Mouse (Mus musculus): Measurements from ENCODE around the gene Kif1b. TPM values are rescaled to one million over a fixed set of nuclear protein-coding genes. Genes with fewer than 3 reads are reported as not detected.

Gene Kif1b
- polyA plus RNA-seq, 1 experiment from 2014 or later = 15.2 TPM

DNA sequence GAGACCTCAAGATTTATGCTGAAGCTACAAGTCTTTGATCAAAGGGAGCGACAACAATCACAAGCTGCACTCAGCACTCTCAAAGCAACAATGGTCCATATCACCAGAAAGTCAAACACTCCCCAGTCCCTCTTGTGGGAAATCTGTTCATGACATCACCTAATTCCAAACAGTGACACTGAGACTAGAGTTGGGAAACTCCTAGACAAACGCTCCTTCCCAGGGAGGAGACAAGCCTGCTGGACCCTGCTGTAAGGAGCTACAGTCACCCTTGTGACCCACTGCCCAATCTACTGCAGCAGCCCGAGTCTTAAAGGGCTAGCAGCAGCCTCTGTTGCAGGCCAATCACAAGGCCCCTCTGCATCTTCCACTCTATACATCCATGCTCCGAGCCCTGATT, 127.9 kb downstream of the Kif1b start:
- Histone ChIP-seq H3K4me3 (ENCODE audit: low read depth, low read length) (no peak overlapping the region), H3K4me1 (replicated peaks; ENCODE audit: control insufficient read depth, insufficient read depth, low read length) (no peaks in the 10 kb centered on the region), H3K36me3 (ENCODE audit: control insufficient read depth, insufficient read depth) (peaks cover 49% of the 10 kb centered on the region), H3K9me3 (ENCODE audit: control insufficient read depth) (no peaks in the 10 kb centered on the region), H3K27ac (ENCODE audit: low read depth, low read length) (0 out of 2 replicates have a peak overlapping the region, but pooled peaks have one; percentile 15), H3K27me3 (replicated peaks; ENCODE audit: control insufficient read depth, insufficient read depth, low read length) (no peaks in the 10 kb centered on the region), H3K4me2 (replicated peaks; ENCODE audit: low read depth) (no peak overlapping the region), H3K9ac (ENCODE audit: low read depth, low read length) (no peak overlapping the region)
- no peak for TF ChIP-seq CTCF (IDR thresholded peaks at IDR 0.05; ENCODE audit: low read depth)
- ATAC-seq = no peak
- WGBS = 65% methylated on average over 4 of the region's 4 CpGs

DNA sequence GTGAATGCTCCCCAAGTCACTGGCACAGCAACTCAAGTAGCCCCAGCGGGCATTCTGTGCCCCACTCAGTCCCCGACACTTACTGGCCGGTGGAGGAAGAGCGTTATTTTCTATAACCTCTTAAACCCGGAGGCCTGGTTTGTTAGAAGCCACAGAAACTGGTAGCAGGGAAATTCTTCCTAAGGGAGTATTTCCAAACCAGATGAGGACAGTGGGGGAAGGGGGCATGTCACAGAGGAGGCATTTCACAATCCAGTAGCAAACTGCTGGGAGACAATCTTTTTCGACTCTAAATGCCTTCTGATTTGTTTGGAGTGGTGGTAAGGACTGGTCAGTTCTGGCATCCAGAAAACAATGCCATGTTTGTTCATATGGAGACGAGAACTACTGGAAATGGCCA, 128.3 kb downstream of the Kif1b start:
- ATAC-seq = no peak
- no peak overlapping the region for H3K9ac ChIP-seq (ENCODE audit: low read depth, low read length)
- no peak overlapping the region for H3K4me3 ChIP-seq (ENCODE audit: low read depth, low read length)
- TF ChIP-seq CTCF (IDR thresholded peaks at IDR 0.05; ENCODE audit: low read depth) = no peak
- no peaks in the 10 kb centered on the region for H3K4me1 ChIP-seq (replicated peaks; ENCODE audit: control insufficient read depth, insufficient read depth, low read length)
- no peaks in the 10 kb centered on the region for H3K27me3 ChIP-seq (replicated peaks; ENCODE audit: control insufficient read depth, insufficient read depth, low read length)
- H3K4me2 ChIP-seq (replicated peaks; ENCODE audit: low read depth) = no peak overlapping the region
- peaks cover 45% of the 10 kb centered on the region for H3K36me3 ChIP-seq (ENCODE audit: control insufficient read depth, insufficient read depth)
- WGBS = 84% methylated on average over 7 of the region's 7 CpGs
- no peaks in the 10 kb centered on the region for H3K9me3 ChIP-seq (ENCODE audit: control insufficient read depth)
- 0 out of 2 replicates have a peak overlapping the region, but pooled peaks have one; percentile 15 for H3K27ac ChIP-seq (ENCODE audit: low read depth, low read length)

DNA sequence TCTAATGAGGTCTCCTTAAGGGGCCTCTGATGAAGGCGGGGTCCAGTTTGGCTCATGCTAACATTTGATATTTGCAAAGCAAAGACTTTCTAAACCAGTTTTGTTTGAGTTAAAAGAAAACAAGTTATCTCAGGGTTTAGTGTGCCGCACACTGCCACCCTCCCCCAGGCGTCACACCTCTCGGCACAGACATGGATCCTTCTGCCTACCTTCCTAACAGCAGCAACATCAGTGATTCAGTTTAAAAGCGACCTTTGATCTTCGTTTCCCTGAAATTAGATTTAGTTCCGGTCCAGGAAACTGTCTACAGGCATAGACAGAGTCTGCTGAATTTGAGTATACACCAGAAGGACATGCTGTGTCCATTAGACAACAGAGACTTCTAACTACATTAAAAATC, 129.2 kb downstream of the Kif1b start:
- 38% methylated on average over 7 of the region's 7 CpGs for WGBS
- Histone ChIP-seq H3K27ac (ENCODE audit: low read depth, low read length) (no peak overlapping the region), H3K9ac (ENCODE audit: low read depth, low read length) (no peak overlapping the region)

DNA sequence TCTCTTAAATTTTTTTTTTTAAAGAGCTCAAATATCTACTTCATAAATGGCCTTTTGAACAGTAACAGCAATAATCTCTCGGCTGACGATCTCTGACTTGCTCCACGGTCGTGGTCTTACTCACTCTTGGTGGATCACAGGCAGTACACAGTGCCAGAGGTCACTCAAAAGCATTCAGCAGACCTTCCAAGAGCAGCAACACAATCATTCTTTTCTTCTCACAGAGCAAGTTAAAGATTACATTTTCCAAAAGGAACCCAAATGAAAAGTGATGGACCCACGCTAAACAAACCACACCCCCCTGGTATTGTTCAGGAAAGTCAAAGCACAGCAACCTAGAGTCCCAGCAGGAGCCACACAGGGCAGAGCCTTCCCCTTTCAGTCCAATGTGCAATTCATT, 130.4 kb downstream of the Kif1b start:
- H3K4me1 ChIP-seq (replicated peaks; ENCODE audit: control insufficient read depth, insufficient read depth, low read length) = no peaks in the 10 kb centered on the region

More for the DNA sequence above, 129.2 kb downstream of the Kif1b start:
- no peaks in the 10 kb centered on the region for H3K9me3 ChIP-seq (ENCODE audit: control insufficient read depth)
- peaks cover 38% of the 10 kb centered on the region for H3K36me3 ChIP-seq (ENCODE audit: control insufficient read depth, insufficient read depth)
- no peaks in the 10 kb centered on the region for H3K4me1 ChIP-seq (replicated peaks; ENCODE audit: control insufficient read depth, insufficient read depth, low read length)
- TF ChIP-seq CTCF (IDR thresholded peaks at IDR 0.05; ENCODE audit: low read depth) = no peak
- H3K4me3 ChIP-seq (ENCODE audit: low read depth, low read length) = no peak overlapping the region
- no peaks in the 10 kb centered on the region for H3K27me3 ChIP-seq (replicated peaks; ENCODE audit: control insufficient read depth, insufficient read depth, low read length)
- no peak overlapping the region; the same call in 1 of the 2 replicates for H3K4me2 ChIP-seq (replicated peaks; ENCODE audit: low read depth)
- ATAC-seq = peak; percentile 50

DNA sequence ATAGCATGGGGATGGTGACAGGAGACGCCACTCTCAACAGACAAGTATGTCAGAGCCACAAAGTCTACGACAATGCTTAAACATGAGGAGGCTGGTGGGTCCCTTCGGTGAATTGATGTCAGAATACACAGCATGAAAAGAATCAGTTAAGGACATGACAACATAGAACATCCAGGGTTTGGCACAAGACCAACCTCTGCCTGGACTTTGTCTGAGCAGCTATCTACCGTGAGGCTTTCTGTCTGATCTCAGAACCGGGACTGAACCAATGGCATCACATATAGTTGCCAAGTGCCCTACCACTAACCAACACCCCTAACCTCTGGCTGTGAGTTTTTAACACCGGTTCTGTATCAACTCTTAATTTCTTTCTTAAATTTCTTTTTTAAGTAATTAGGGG, 130.8 kb downstream of the Kif1b start:
- Histone ChIP-seq H3K27me3 (replicated peaks; ENCODE audit: control insufficient read depth, insufficient read depth, low read length) (no peaks in the 10 kb centered on the region), H3K4me1 (replicated peaks; ENCODE audit: control insufficient read depth, insufficient read depth, low read length) (no peaks in the 10 kb centered on the region), H3K9ac (ENCODE audit: low read depth, low read length) (no peak overlapping the region), H3K9me3 (ENCODE audit: control insufficient read depth) (no peaks in the 10 kb centered on the region), H3K4me3 (ENCODE audit: low read depth, low read length) (no peak overlapping the region), H3K27ac (ENCODE audit: low read depth, low read length) (no peak overlapping the region), H3K36me3 (ENCODE audit: control insufficient read depth, insufficient read depth) (peaks cover 22% of the 10 kb centered on the region), H3K4me2 (replicated peaks; ENCODE audit: low read depth) (no peak overlapping the region)
- TF ChIP-seq CTCF (IDR thresholded peaks at IDR 0.05; ENCODE audit: low read depth) = no peak
- ATAC-seq = no peak
- 69% methylated on average over 6 of the region's 6 CpGs for WGBS

More for the DNA sequence above, 130.4 kb downstream of the Kif1b start:
- no peak overlapping the region for H3K27ac ChIP-seq (ENCODE audit: low read depth, low read length)
- no peak overlapping the region for H3K4me3 ChIP-seq (ENCODE audit: low read depth, low read length)
- no peak overlapping the region for H3K9ac ChIP-seq (ENCODE audit: low read depth, low read length)
- no peaks in the 10 kb centered on the region for H3K27me3 ChIP-seq (replicated peaks; ENCODE audit: control insufficient read depth, insufficient read depth, low read length)
- WGBS = 23% methylated on average over 5 of the region's 5 CpGs
- peaks cover 26% of the 10 kb centered on the region for H3K36me3 ChIP-seq (ENCODE audit: control insufficient read depth, insufficient read depth)
- no peaks in the 10 kb centered on the region for H3K9me3 ChIP-seq (ENCODE audit: control insufficient read depth)
- TF ChIP-seq CTCF (IDR thresholded peaks at IDR 0.05; ENCODE audit: low read depth) = no peak
- no peak overlapping the region for H3K4me2 ChIP-seq (replicated peaks; ENCODE audit: low read depth)
- no peak for ATAC-seq

DNA sequence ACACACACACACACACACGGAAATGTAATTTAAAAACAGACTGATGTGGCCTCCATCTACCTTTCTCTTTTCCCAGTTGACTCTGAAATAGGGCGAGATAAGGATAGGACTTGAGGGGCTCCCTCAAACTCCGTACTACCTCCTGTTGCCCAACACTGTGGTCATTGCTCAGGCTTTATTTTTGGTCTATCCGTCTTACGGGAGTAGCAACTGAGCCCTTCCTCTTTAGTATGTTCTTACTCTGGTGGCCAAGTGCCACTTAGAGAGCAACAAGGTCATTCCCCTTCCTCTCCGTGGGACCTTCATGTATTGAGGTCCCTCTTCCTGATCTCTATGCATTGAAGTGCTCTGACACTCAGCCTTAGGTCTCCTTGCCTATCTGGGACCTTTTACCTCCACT, 133.8 kb downstream of the Kif1b start:
- H3K36me3 ChIP-seq (ENCODE audit: control insufficient read depth, insufficient read depth) = no peaks in the 10 kb centered on the region
- no peak overlapping the region for H3K9ac ChIP-seq (ENCODE audit: low read depth, low read length)
- H3K27ac ChIP-seq (ENCODE audit: low read depth, low read length) = no peak overlapping the region
- no peaks in the 10 kb centered on the region for H3K9me3 ChIP-seq (ENCODE audit: control insufficient read depth)
- peaks cover 3% of the 10 kb centered on the region; the same call in 1 of the 2 replicates for H3K4me1 ChIP-seq (replicated peaks; ENCODE audit: control insufficient read depth, insufficient read depth, low read length)
- no peak overlapping the region for H3K4me2 ChIP-seq (replicated peaks; ENCODE audit: low read depth)
- no peaks in the 10 kb centered on the region for H3K27me3 ChIP-seq (replicated peaks; ENCODE audit: control insufficient read depth, insufficient read depth, low read length)
- TF ChIP-seq CTCF (IDR thresholded peaks at IDR 0.05; ENCODE audit: low read depth) = no peak
- no peak overlapping the region for H3K4me3 ChIP-seq (ENCODE audit: low read depth, low read length)
- no peak for ATAC-seq
- WGBS = 80% methylated on average over 6 of the region's 6 CpGs

DNA sequence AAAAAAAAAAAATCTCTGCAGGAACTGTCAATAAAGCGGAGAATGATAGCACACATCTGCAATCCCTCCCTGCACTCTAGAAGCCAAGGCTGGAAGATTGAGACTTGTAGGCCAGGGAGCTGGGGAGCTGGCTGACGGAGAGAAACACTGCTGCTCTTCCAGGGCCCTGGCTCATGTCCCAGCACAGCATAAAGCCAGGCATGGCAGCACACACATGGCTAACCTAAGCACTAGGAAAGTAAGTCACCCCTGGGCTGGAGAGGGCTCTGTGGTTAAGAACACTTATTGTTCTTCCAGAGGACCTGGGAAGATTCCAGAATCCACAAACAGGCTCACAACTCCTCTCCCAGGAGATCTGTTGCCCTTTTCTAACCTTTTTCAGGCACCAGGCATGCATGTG, 134.8 kb downstream of the Kif1b start:
- Histone ChIP-seq H3K27ac (ENCODE audit: low read depth, low read length) (no peak overlapping the region), H3K9ac (ENCODE audit: low read depth, low read length) (no peak overlapping the region; the same call in 1 of the 2 replicates), H3K36me3 (ENCODE audit: control insufficient read depth, insufficient read depth) (no peaks in the 10 kb centered on the region), H3K4me1 (replicated peaks; ENCODE audit: control insufficient read depth, insufficient read depth, low read length) (peaks cover 3% of the 10 kb centered on the region; the same call in 1 of the 2 replicates), H3K4me2 (replicated peaks; ENCODE audit: low read depth) (no peak overlapping the region), H3K27me3 (replicated peaks; ENCODE audit: control insufficient read depth, insufficient read depth, low read length) (no peaks in the 10 kb centered on the region), H3K9me3 (ENCODE audit: control insufficient read depth) (no peaks in the 10 kb centered on the region), H3K4me3 (ENCODE audit: low read depth, low read length) (no peak overlapping the region)
- WGBS = 66% methylated on average over 2 of the region's 2 CpGs
- no peak for TF ChIP-seq CTCF (IDR thresholded peaks at IDR 0.05; ENCODE audit: low read depth)
- no peak for ATAC-seq

All from intestine, postnatal 0 days (tissue).